Mouse (Mus musculus): ENCODE measurements around the gene Abcg4. TPM values are rescaled to one million over a fixed set of nuclear protein-coding genes. Genes with fewer than 3 reads are reported as not detected.
A peak's percentile ranks its signal among the peaks of the same experiment; 100 is the strongest.

Abcg4 gene
- total RNA-seq, 4 experiments from 2014 or later = 57.0 to 65.5 (median 58.8) TPM

DNA sequence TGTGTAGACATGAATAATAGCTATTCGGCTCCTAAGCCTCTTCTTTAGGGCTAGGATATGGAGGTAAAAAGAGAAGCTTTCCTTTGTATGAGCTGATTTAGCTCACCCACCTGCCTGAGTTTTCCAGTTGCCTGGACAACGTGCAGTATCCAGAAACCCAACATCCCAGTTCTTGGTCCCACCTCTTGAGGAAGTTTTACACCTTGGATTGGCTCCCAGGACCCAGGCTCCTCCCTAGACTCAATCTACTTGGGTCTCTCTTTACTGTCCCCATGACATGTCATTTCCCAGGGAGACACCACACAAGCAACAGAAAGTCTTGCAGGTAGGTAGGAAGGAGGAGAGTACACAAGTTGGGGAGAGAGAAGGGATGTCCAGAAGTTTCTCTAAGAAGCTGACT is 48.0 kb downstream of the Abcg4 start, which contains the start of gene Ccdc153:
Ccdc153 (plus strand) TSS at position 278 of the 400 bp plus-strand sequence.
- no peak for DNase-seq (ENCODE audit: low spot score in 2 of 2)

DNA sequence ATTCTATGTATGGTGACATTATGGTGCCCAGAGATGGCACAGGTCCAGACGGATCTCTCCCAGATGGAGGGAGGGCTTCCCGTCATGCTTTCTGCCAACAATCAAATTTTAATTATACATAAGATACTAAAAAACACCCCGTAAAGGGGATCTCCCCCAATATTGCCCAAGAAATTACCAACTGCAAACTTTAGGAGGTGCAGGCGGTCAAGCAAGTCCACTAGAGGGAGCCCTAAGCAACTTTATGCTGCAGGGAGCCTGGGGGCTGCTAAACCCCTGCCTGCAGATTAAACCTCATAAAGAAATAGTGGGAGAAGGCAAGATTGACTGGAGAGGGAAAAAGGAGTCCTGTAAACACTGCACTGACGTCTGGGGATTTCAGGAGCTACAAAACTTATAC is 49.0 kb downstream of the Abcg4 start:
- no peak for DNase-seq (ENCODE audit: low spot score in 2 of 2)

GRCm38 (mm10) chr9:44238501-44239190 is 49.8 kb downstream of the Abcg4 start:
- DNase-seq (ENCODE audit: low spot score in 2 of 2) = no peak

GRCm38 (mm10) chr9:44237128-44237527 is 51.3 kb downstream of the Abcg4 start:
- DNase-seq (ENCODE audit: low spot score in 2 of 2) = no peak

DNA sequence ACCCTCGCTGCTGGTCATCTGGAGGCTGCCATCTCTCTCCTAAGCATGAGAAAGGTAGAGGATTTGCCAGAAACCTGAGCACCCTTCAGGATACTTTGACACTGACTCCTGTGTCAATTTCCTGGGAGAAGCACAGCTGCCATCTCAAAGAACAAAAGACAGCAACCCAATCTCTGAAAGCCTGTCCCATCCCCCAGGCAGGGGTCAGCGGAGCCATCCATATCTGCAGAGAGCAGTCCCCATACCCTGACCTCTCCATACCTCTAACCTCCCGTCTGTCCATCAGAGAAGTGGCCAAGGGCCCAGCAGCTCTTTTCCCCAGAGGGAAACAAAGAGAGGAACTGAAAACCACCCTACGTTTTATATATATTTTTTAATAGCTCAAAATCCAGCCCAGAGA is 51.8 kb downstream of the Abcg4 start:
- no peak for DNase-seq (ENCODE audit: low spot score in 2 of 2)

- no peak for DNase-seq (ENCODE audit: low spot score in 2 of 2)
These were observed 53.7 kb downstream of the Abcg4 start for GRCm38 (mm10) chr9:44234479-44235427.

- DNase-seq (ENCODE audit: low spot score in 2 of 2) = peak; percentile 94 to 97
These were observed 54.5 kb downstream of the Abcg4 start, which contains the start of gene Cbl for GRCm38 (mm10) chr9:44233802-44234478. Cbl (minus strand) TSS chr9:44234049.

- peak in 1 of 2 experiments; percentile 57 for DNase-seq (ENCODE audit: low spot score in 2 of 2)
These were observed 55.2 kb downstream of the Abcg4 start for GRCm38 (mm10) chr9:44233021-44233801.

DNA sequence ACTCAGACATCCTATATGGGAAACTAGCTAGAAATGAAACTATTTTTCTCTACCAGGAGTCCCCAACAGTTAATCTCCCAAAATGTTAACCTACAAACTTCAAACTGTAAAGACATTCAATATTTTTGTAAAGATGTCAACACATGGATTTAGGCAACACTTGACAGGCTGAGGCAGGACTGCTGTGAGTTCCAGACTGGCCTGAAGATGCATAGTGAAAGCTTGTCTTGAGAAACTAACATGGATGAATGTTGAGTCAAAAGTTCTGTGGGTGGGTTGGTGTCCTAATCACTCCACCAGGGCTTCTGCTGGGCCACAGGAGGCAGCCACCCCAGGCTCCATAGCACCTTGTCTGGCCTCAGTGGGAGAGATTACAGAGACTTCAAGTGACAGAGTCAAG is 56.8 kb downstream of the Abcg4 start:
- no peak for DNase-seq (ENCODE audit: low spot score in 2 of 2)

DNA sequence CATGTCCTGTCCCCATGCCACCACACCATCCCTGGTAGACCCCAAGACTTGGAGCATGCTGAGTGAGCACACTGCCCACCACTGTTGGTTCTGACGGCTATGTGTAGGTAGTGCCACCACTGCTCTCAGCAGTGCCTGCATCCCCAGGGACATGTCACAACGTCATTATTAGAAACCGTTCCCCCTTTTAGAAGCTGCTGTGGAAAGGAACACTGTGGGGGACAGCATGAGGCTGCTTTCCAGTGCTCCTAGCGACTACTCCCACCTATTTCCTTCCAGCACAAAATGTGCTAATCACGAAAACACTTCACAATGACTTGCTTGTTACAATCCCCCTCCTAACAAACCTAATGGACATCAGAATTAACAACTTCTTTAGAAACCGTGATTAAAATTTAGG is 62.4 kb downstream of the Abcg4 start:
- no peak for DNase-seq (ENCODE audit: low spot score in 2 of 2)

Small RNA genes lying within 50 kb of the gene (microRNA-seq; reads per million reads assigned to microRNA genes)
- 0 reads per million in 2 experiments for gene Gm44335

Other genes with a start within 250 kb of the Abcg4 start
- 1,000 to 10,000 TPM in 2 of 4 experiments, 100 to 1,000 TPM in 2; 845 to 4,044 (median 2,168) TPM for gene Thy1, start 245.2 kb downstream of the Abcg4 start, total RNA-seq (2022)
- gene Usp2, start 221.6 kb downstream of the Abcg4 start, total RNA-seq (2022) = 100 to 1,000 TPM; 118 to 172 (median 123) TPM
- 1 to 10 TPM in 2 of 4 experiments, under 1 TPM in 2; 0.30 to 3.6 (median 0.95) TPM for gene Mfrp, start 186.9 kb downstream of the Abcg4 start, total RNA-seq (2022)
- 10 to 100 TPM; 24.1 to 32.7 (median 26.3) TPM for gene C1qtnf5, start 181.4 kb downstream of the Abcg4 start, total RNA-seq (2022)
- gene Gm49380, start 175.1 kb downstream of the Abcg4 start, total RNA-seq (2022) = under 1 TPM in 2 of 4 experiments, not detected in 2; 0.67 to 0.78 TPM
- 10 to 100 TPM; 26.9 to 33.4 (median 30.6) TPM for gene Rnf26, start 175.1 kb downstream of the Abcg4 start, total RNA-seq (2022)
- gene Mcam, start 154.1 kb downstream of the Abcg4 start, total RNA-seq (2022) = 10 to 100 TPM; 12.0 to 15.2 (median 13.9) TPM
- gene Cbl, start 54.6 kb downstream of the Abcg4 start, total RNA-seq (2022) = 10 to 100 TPM; 48.8 to 55.0 (median 52.5) TPM
- gene Ccdc153, start 47.9 kb downstream of the Abcg4 start, total RNA-seq (2022) = 1 to 10 TPM; 1.6 to 3.9 (median 3.4) TPM
- gene Pdzd3, start 37.1 kb downstream of the Abcg4 start, total RNA-seq (2022) = under 1 TPM; 0.38 to 0.76 (median 0.67) TPM
- 10 to 100 TPM; 10.6 to 13.8 (median 11.8) TPM for gene Nlrx1, start 20.0 kb downstream of the Abcg4 start, total RNA-seq (2022)
- gene Hinfp, start 17.1 kb upstream of the Abcg4 start, total RNA-seq (2022) = 10 to 100 TPM; 30.2 to 34.9 (median 33.3) TPM
- gene C2cd2l, start 31.7 kb upstream of the Abcg4 start, total RNA-seq (2022) = 100 to 1,000 TPM; 201 to 282 (median 245) TPM
- 10 to 100 TPM; 15.2 to 16.9 (median 16.5) TPM for gene Dpagt1, start 37.4 kb upstream of the Abcg4 start, total RNA-seq (2022)
- gene H2afx, start 46.1 kb upstream of the Abcg4 start, total RNA-seq (2022) = 10 to 100 TPM; 45.6 to 48.7 (median 47.8) TPM
- gene Hmbs, start 55.6 kb upstream of the Abcg4 start, total RNA-seq (2022) = 10 to 100 TPM; 19.4 to 21.5 (median 20.4) TPM
- gene Vps11, start 73.1 kb upstream of the Abcg4 start, total RNA-seq (2022) = 10 to 100 TPM; 61.9 to 66.7 (median 63.5) TPM
- 100 to 1,000 TPM; 106 to 115 (median 112) TPM for gene Hyou1, start 90.9 kb upstream of the Abcg4 start, total RNA-seq (2022)
- 10 to 100 TPM; 30.5 to 34.1 (median 31.8) TPM for gene Slc37a4, start 108.2 kb upstream of the Abcg4 start, total RNA-seq (2022)
- gene Rps25, start 118.5 kb upstream of the Abcg4 start, total RNA-seq (2022) = 100 to 1,000 TPM; 768 to 851 (median 802) TPM
- 10 to 100 TPM; 67.4 to 74.5 (median 72.5) TPM for gene Trappc4, start 119.0 kb upstream of the Abcg4 start, total RNA-seq (2022)
- 10 to 100 TPM; 17.6 to 25.7 (median 18.8) TPM for gene Ccdc84, start 130.0 kb upstream of the Abcg4 start, total RNA-seq (2022)
- gene Foxr1, start 152.5 kb upstream of the Abcg4 start, total RNA-seq (2022) = not detected
- gene Upk2, start 166.4 kb upstream of the Abcg4 start, total RNA-seq (2022) = not detected
- 10 to 100 TPM; 60.4 to 67.8 (median 61.9) TPM for gene Bcl9l, start 194.2 kb upstream of the Abcg4 start, total RNA-seq (2022)

All from left cerebral cortex, adult 8-10 months (tissue).